Mouse (Mus musculus): Measurements from ENCODE around the gene Gm9837.
A peak's percentile ranks its signal among the peaks of the same experiment; 100 is the strongest.
"Not testable (repeated sequence)": the region's sequence is repeated elsewhere in the genome, so short reads cannot be mapped to it uniquely, and the experiment has no call there.

The Gm9837 gene

GRCm38 (mm10) chr11:53456474-53457371 is 13.6 kb downstream of the Gm9837 start, which contains the start of the genes Gm10447 and Shroom1:
Gm10447 (minus strand) TSS chr11:53457110.
Shroom1 (plus strand) TSS chr11:53457205.
- DNase-seq (ENCODE audit: low read depth) = no peak

GRCm38 (mm10) chr11:53453031-53453430 is 17.2 kb downstream of the Gm9837 start:
- no peak for DNase-seq (ENCODE audit: low read depth)

GRCm38 (mm10) chr11:53452396-53452795 is 17.9 kb downstream of the Gm9837 start:
- no peak for DNase-seq (ENCODE audit: low read depth)

GRCm38 (mm10) chr11:53451361-53451760 is 18.9 kb downstream of the Gm9837 start:
- no peak for DNase-seq (ENCODE audit: low read depth)

GRCm38 (mm10) chr11:53450070-53450705 is 20.1 kb downstream of the Gm9837 start:
- DNase-seq (ENCODE audit: low read depth) = no peak

- DNase-seq (ENCODE audit: low read depth) = no peak
These were observed 21.8 kb downstream of the Gm9837 start for GRCm38 (mm10) chr11:53448529-53448928.

- no peak for DNase-seq (ENCODE audit: low read depth)
These were observed 22.3 kb downstream of the Gm9837 start for GRCm38 (mm10) chr11:53447996-53448395.

GRCm38 (mm10) chr11:53446183-53446582 is 24.1 kb downstream of the Gm9837 start:
- DNase-seq (ENCODE audit: low read depth) = no peak

GRCm38 (mm10) chr11:53445562-53445961 is 24.7 kb downstream of the Gm9837 start:
- no peak for DNase-seq (ENCODE audit: low read depth)

- DNase-seq (ENCODE audit: low read depth) = no peak
These were observed 26.4 kb downstream of the Gm9837 start for GRCm38 (mm10) chr11:53443861-53444260.

GRCm38 (mm10) chr11:53441921-53442320 is 28.4 kb downstream of the Gm9837 start:
- DNase-seq (ENCODE audit: low read depth) = no peak

- no peak for DNase-seq (ENCODE audit: low read depth)
These were observed 33.9 kb downstream of the Gm9837 start for GRCm38 (mm10) chr11:53436338-53436737.

GRCm38 (mm10) chr11:53435504-53435903 is 34.8 kb downstream of the Gm9837 start:
- no peak for DNase-seq (ENCODE audit: low read depth)

- DNase-seq (ENCODE audit: low read depth) = no peak
These were observed 37.2 kb downstream of the Gm9837 start for GRCm38 (mm10) chr11:53433057-53433456.

- DNase-seq (ENCODE audit: low read depth) = no peak
These were observed 38.8 kb downstream of the Gm9837 start for GRCm38 (mm10) chr11:53431347-53432056.

GRCm38 (mm10) chr11:53430670-53431346 is 39.5 kb downstream of the Gm9837 start, which contains the start of the genes Uqcrq and Gdf9:
Uqcrq (minus strand) TSS chr11:53430831.
Gdf9 (plus strand) TSS chr11:53431023.
- peak; percentile 99 for DNase-seq (ENCODE audit: low read depth)

- peak; percentile 22 for DNase-seq (ENCODE audit: low read depth)
These were observed 40.0 kb downstream of the Gm9837 start for GRCm38 (mm10) chr11:53430300-53430669.

- no peak for DNase-seq (ENCODE audit: low read depth)
These were observed 41.1 kb downstream of the Gm9837 start for GRCm38 (mm10) chr11:53429182-53429581.

GRCm38 (mm10) chr11:53428716-53429057 is 41.6 kb downstream of the Gm9837 start:
- DNase-seq (ENCODE audit: low read depth) = no peak

GRCm38 (mm10) chr11:53427993-53428715 is 42.1 kb downstream of the Gm9837 start:
- DNase-seq (ENCODE audit: low read depth) = no peak

- DNase-seq (ENCODE audit: low read depth) = not testable (repeated sequence)
These were observed 43.4 kb downstream of the Gm9837 start for GRCm38 (mm10) chr11:53426914-53427313.

All from c-Kit-positive CD71-negative TER-119-negative erythroid progenitor cells, embryonic 14.5 days (primary cell).